Mouse (Mus musculus) kidney, postnatal 0 days (tissue): ENCODE data around the gene Myl7. TPM values are rescaled to one million over a fixed set of nuclear protein-coding genes. Genes with fewer than 3 reads are reported as not detected.
"Not testable (repeated sequence)": the region's sequence is repeated elsewhere in the genome, so short reads cannot be mapped to it uniquely, and the experiment has no call there.

Source experiments
- ATAC-seq: fragments of 200-750 bp; cut with Nextera tagmentation; replicated peaks from 2 replicates; pipeline ENCODE4 v1.8.0; 2017; ENCODE audit warnings: low read depth, moderate number of reproducible peaks, moderate TSS enrichment, moderate library complexity; ENCODE audit not compliant: low FRiP score
- DNase-seq: peaks from one replicate; pipeline ENCODE4 v3.0.0-alpha.2; 2016; ENCODE audit warnings: low spot score
- H3K27ac ChIP-seq: fragments of 300-500 bp; sonication (generic); 2 replicates; pipeline ENCODE4 v1.5.1; 2014; ENCODE audit warnings: mild to moderate bottlenecking
- H3K27me3 ChIP-seq: fragments of 300-500 bp; sonication (generic); 2 replicates; pipeline ENCODE4 v1.6.1; 2014; ENCODE audit warnings: low read length, mixed read lengths; ENCODE audit not compliant: insufficient read depth
- H3K36me3 ChIP-seq: fragments of 300-500 bp; sonication (generic); 2 replicates; pipeline ENCODE4 v1.6.1; 2014; ENCODE audit warnings: low read length, mixed read lengths; ENCODE audit not compliant: insufficient read depth
- H3K4me1 ChIP-seq: fragments of 300-500 bp; sonication (generic); replicated peaks from 2 replicates; pipeline ENCODE4 v1.6.1; 2014; ENCODE audit warnings: antibody characterized with exemption, low read length, mixed read lengths; ENCODE audit not compliant: insufficient read depth
- H3K4me2 ChIP-seq: fragments of 300-500 bp; sonication (generic); 2 replicates; pipeline ENCODE4 v1.6.1; 2014; ENCODE audit warnings: mild to moderate bottlenecking, low read length, moderate library complexity, mixed read lengths
- H3K4me3 ChIP-seq: fragments of 300-500 bp; sonication (generic); replicated peaks from 2 replicates; pipeline ENCODE4 v1.5.1; 2014; ENCODE audit warnings: low read depth, low read length
- H3K9ac ChIP-seq: fragments of 300-500 bp; sonication (generic); 2 replicates; pipeline ENCODE4 v1.6.1; 2014; ENCODE audit warnings: low read depth, low read length
- H3K9me3 ChIP-seq: fragments of 300-500 bp; sonication (generic); replicated peaks from 2 replicates; pipeline ENCODE4 v1.6.1; 2016; ENCODE audit warnings: low read length, inconsistent platforms, mixed read lengths
- CTCF ChIP-seq: IDR thresholded peaks from 2 replicates; pipeline ENCODE4 v1.5.1; 2016; ENCODE audit warnings: antibody characterized with exemption, low read depth, mild to moderate bottlenecking, moderate library complexity
- WGBS: fragments of 180-500 bp; shearing (Covaris S2); extraction: QIAGEN DNeasy Blood & Tissue Kit; methylation state at CpG from one replicate; pipeline ENCODE4 v1.1.7; 2014; 5-methylcytosine and 5-hydroxymethylcytosine counted together
- polyA plus RNA-seq: library from polyadenylated mRNA; unstranded; fragments of >200 nt; fragmentation: Nextera tagmentation; extraction: Ambion mirVana; gene quantifications from 2 replicates; pipeline ENCODE4 v1.2.1, GENCODE M21; 2015

Myl7 gene
- polyA plus RNA-seq, 1 experiment from 2014 or later, result 1.6 TPM

GRCm38 (mm10) chr11:5901320-5901719 lies 2.7 kb upstream of the Myl7 start:
- no peak for DNase-seq
- no peak for TF ChIP-seq CTCF

DNA sequence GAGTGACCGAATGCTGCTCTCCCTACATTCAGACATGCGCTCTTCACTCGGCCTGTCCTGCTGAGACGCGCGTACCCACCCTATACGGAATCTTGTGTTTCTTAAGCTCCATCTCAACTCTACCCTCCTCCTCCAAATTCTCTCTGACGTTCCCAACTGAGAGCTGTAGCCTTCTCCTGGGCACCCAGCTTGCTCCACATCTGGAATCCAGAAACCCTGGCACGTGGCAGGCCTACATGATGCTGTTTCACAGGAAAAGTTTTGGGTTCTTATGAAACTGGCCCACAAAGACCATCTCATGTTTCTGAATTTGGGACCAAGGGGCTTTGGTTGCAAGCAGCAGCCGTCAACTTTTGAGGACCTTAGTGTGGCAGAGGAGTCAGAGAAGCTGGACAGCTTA lies 704 bp upstream of the Myl7 start:
- DNase-seq (no peak), ATAC-seq (no peak)
- 92% methylated on average over 10 of the region's 10 CpGs for WGBS
- H3K4me3 ChIP-seq, result no peak overlapping the region
- no peak overlapping the region for H3K9ac ChIP-seq
- no peaks in the 10 kb centered on the region for H3K27me3 ChIP-seq
- H3K4me2 ChIP-seq, result no peak overlapping the region
- peaks cover 29% of the 10 kb centered on the region for H3K4me1 ChIP-seq
- H3K27ac ChIP-seq, result no peak overlapping the region
- H3K36me3 ChIP-seq, result no peaks in the 10 kb centered on the region
- H3K9me3 ChIP-seq, result no peaks in the 10 kb centered on the region
- TF ChIP-seq CTCF, result no peak

More at GRCm38 (mm10) chr11:5901320-5901719, 2.7 kb upstream of the Myl7 start:
- peak overlapping the region; percentile 60 for H3K4me2 ChIP-seq
- 24% methylated on average over 3 of the region's 3 CpGs for WGBS
- H3K36me3 ChIP-seq, result no peaks in the 10 kb centered on the region
- H3K9ac ChIP-seq, result peak overlapping the region; percentile 51; the same call in 1 of the 2 replicates
- no peak for ATAC-seq
- H3K9me3 ChIP-seq, result no peaks in the 10 kb centered on the region
- H3K27ac ChIP-seq, result no peak overlapping the region
- H3K27me3 ChIP-seq, result no peaks in the 10 kb centered on the region
- H3K4me3 ChIP-seq, result no peak overlapping the region
- peaks cover 29% of the 10 kb centered on the region for H3K4me1 ChIP-seq

DNA sequence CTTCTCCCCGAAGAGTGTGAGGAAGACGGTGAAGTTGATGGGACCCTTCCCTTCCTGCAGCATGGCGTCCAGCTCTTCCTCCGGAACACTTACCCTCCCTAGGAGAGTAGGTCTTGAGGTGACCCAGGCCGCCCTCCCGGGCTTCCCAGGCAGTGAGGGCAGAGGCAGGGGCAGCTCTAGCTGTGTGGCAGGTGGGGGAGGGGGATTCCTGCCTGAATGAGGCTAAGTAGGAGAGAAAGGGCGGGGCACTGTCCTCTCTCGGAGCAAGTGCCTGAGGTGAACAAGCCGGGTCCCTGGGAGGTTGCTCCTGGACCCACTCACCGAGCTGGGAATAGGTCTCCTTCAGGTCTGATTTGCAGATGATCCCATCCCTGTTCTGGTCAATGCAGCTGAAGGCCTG lies 743 bp downstream of the Myl7 start:
- no peak for ATAC-seq
- peaks cover 31% of the 10 kb centered on the region for H3K4me1 ChIP-seq
- no peak overlapping the region for H3K9ac ChIP-seq
- no peaks in the 10 kb centered on the region for H3K36me3 ChIP-seq
- no peak for DNase-seq
- no peak overlapping the region for H3K4me2 ChIP-seq
- no peaks in the 10 kb centered on the region for H3K9me3 ChIP-seq
- no peak overlapping the region for H3K4me3 ChIP-seq
- WGBS, result 19% methylated on average over 10 of the region's 10 CpGs
- no peaks in the 10 kb centered on the region for H3K27me3 ChIP-seq
- no peak overlapping the region for H3K27ac ChIP-seq
- no peak for TF ChIP-seq CTCF

- H3K4me3 ChIP-seq, result no peak overlapping the region
- 0 out of 2 replicates have a peak overlapping the region, but pooled peaks have one; percentile 8 for H3K9ac ChIP-seq
- no peak overlapping the region for H3K27ac ChIP-seq
- DNase-seq, result no peak
- peaks cover 34% of the 10 kb centered on the region for H3K4me1 ChIP-seq
- no peaks in the 10 kb centered on the region for H3K27me3 ChIP-seq
- H3K9me3 ChIP-seq, result no peaks in the 10 kb centered on the region
- no peak overlapping the region for H3K4me2 ChIP-seq
- WGBS, result 23% methylated on average over 16 of the region's 16 CpGs
- no peak for TF ChIP-seq CTCF
- H3K36me3 ChIP-seq, result no peaks in the 10 kb centered on the region
- no peak for ATAC-seq
These were observed 1.4 kb downstream of the Myl7 start for GRCm38 (mm10) chr11:5897230-5897629.

- H3K9ac ChIP-seq, result 0 out of 2 replicates have a peak overlapping the region, but pooled peaks have one; percentile 8
These were observed 4.8 kb downstream of the Myl7 start for GRCm38 (mm10) chr11:5893807-5894206.

DNA sequence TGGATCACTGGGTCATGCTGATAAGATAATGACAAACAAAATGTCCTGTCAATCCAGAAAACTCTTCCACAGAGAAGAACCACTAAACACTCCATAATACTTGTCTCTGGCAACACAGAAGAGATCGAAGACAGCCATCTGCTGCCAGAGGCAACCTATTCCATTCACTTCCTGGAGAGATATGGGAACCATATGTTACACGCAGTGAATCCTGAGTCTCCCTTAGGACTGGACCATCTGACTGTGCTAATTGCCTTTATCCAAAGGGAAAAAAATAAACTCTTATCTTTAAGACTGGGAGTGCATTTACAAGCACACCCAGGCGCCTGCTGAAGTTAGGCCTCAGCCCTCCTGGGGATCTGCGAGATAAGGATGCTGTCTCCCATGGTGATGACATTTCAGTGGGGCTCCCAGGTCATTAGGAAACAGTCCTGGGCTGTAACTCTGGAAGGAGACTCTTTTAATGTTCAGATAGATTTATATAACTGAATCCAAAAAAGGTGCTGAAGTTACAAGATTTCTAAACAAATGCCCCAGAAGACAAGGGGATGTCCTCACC lies 5.7 kb downstream of the Myl7 start:
- Histone ChIP-seq H3K9ac (no peak overlapping the region), H3K4me1 (peaks cover 25% of the 10 kb centered on the region), H3K4me3 (no peak overlapping the region), H3K27me3 (no peaks in the 10 kb centered on the region), H3K4me2 (no peak overlapping the region), H3K36me3 (no peaks in the 10 kb centered on the region), H3K9me3 (no peaks in the 10 kb centered on the region), H3K27ac (peak overlapping the region; percentile 27; the same call in 1 of the 2 replicates)
- DNase-seq, result no peak
- TF ChIP-seq CTCF, result no peak
- no peak for ATAC-seq
- WGBS, result 50% methylated on average over 4 of the region's 4 CpGs

More at GRCm38 (mm10) chr11:5893807-5894206, 4.8 kb downstream of the Myl7 start:
- no peaks in the 10 kb centered on the region for H3K27me3 ChIP-seq
- peaks cover 31% of the 10 kb centered on the region for H3K4me1 ChIP-seq
- H3K27ac ChIP-seq, result no peak overlapping the region
- no peak for ATAC-seq
- H3K4me3 ChIP-seq, result no peak overlapping the region
- no peaks in the 10 kb centered on the region for H3K9me3 ChIP-seq
- no peaks in the 10 kb centered on the region for H3K36me3 ChIP-seq
- no peak for TF ChIP-seq CTCF
- no peak overlapping the region for H3K4me2 ChIP-seq
- DNase-seq, result no peak
- 70% methylated on average over 6 of the region's 6 CpGs for WGBS

GRCm38 (mm10) chr11:5892151-5892591 lies 6.4 kb downstream of the Myl7 start:
- no peak overlapping the region for H3K9ac ChIP-seq
- TF ChIP-seq CTCF, result no peak
- peak; percentile 87 for ATAC-seq

GRCm38 (mm10) chr11:5888563-5888962 lies 10.0 kb downstream of the Myl7 start:
- H3K4me2 ChIP-seq, DNase-seq, H3K9ac ChIP-seq, H3K9me3 ChIP-seq, H3K27me3 ChIP-seq, H3K27ac ChIP-seq, H3K36me3 ChIP-seq, H3K4me3 ChIP-seq, ATAC-seq: not testable (repeated sequence)
- H3K4me1 ChIP-seq, result peaks cover 15% of the 10 kb centered on the region
- WGBS, result 62% methylated on average over 5 of the region's 5 CpGs

More at GRCm38 (mm10) chr11:5892151-5892591, 6.4 kb downstream of the Myl7 start:
- 13% methylated on average over 8 of the region's 8 CpGs for WGBS
- H3K4me1 ChIP-seq, result peaks cover 18% of the 10 kb centered on the region
- no peaks in the 10 kb centered on the region for H3K36me3 ChIP-seq
- peak; percentile 91 for DNase-seq
- H3K27ac ChIP-seq, result peak overlapping the region; percentile 27; the same call in 1 of the 2 replicates
- H3K9me3 ChIP-seq, result no peaks in the 10 kb centered on the region
- no peak overlapping the region for H3K4me3 ChIP-seq
- no peaks in the 10 kb centered on the region for H3K27me3 ChIP-seq
- H3K4me2 ChIP-seq, result no peak overlapping the region
